Mouse (Mus musculus) small intestine, adult 2 months (tissue): ENCODE results near the gene Fcrl5. TPM values are rescaled to one million over a fixed set of nuclear protein-coding genes. Genes with fewer than 3 reads are reported as not detected.

Experiments used
- H3K27ac ChIP-seq: fragments of 200-500 bp; 2 replicates; pipeline ENCODE4 v1.5.1; 2012; ENCODE audit warnings: low read depth, low read length, control low read depth, inconsistent platforms; ENCODE audit not compliant: insufficient read depth
- H3K27me3 ChIP-seq: fragments of 200-500 bp; 2 replicates; pipeline ENCODE4 v1.6.1; 2012; ENCODE audit warnings: mild to moderate bottlenecking, moderate library complexity, low read length, inconsistent platforms; ENCODE audit not compliant: control insufficient read depth, insufficient read depth
- H3K36me3 ChIP-seq: fragments of 200-500 bp; 2 replicates; pipeline ENCODE4 v1.6.1; 2012; ENCODE audit warnings: mild to moderate bottlenecking, low read length, control low read depth, inconsistent platforms; ENCODE audit not compliant: control insufficient read depth, insufficient read depth
- H3K4me1 ChIP-seq: fragments of 200-500 bp; 2 replicates; pipeline ENCODE4 v1.6.1; 2012; ENCODE audit warnings: low read length, inconsistent platforms, mixed read lengths; ENCODE audit not compliant: control insufficient read depth, insufficient read depth, insufficient read length
- H3K4me3 ChIP-seq: fragments of 200-500 bp; 2 replicates; pipeline ENCODE4 v1.5.1; 2012; ENCODE audit warnings: low read depth, mild to moderate bottlenecking, control low read depth, inconsistent platforms, low read length, moderate library complexity
- CTCF ChIP-seq: fragments of 200-500 bp; IDR thresholded peaks from 2 replicates; pipeline ENCODE4 v1.5.1; 2012; ENCODE audit warnings: low read depth, mild to moderate bottlenecking, control low read depth, inconsistent platforms, low read length, moderate library complexity, mixed read lengths; ENCODE audit not compliant: insufficient replicate concordance, insufficient read length; ENCODE audit errors: extremely low read depth
- POLR2A ChIP-seq: fragments of 200-500 bp; IDR thresholded peaks from 2 replicates; pipeline ENCODE4 v1.6.1; 2012; ENCODE audit warnings: low read depth, mild to moderate bottlenecking, control low read depth, inconsistent platforms, low read length, moderate library complexity
- WGBS: fragments of 180-500 bp; shearing (Covaris S2); methylation state at CpG from one replicate; pipeline ENCODE4 v1.1.7; 2018; 5-methylcytosine and 5-hydroxymethylcytosine counted together
- polyA plus RNA-seq: library from polyadenylated mRNA; depleted of rRNA; stranded (reverse); fragments of >200 nt; gene quantifications from 2 replicates; pipeline ENCODE4 v1.2.3, GENCODE M21; 2012

The Fcrl5 gene
- polyA plus RNA-seq, 1 experiment: not detected

GRCm38 (mm10) chr3:87525837-87526570 is 90.4 kb downstream of the Fcrl5 start:
- 2% methylated on average over 27 of the region's 27 CpGs for WGBS
- TF ChIP-seq CTCF (no peak), POLR2A (0 out of 2 replicates have a peak, but pooled peaks have one; percentile 28)

GRCm38 (mm10) chr3:87527139-87527538 is 91.6 kb downstream of the Fcrl5 start:
- H3K36me3 ChIP-seq: peaks cover 42% of the 10 kb centered on the region
- no peaks in the 10 kb centered on the region for H3K27me3 ChIP-seq
- peaks cover 13% of the 10 kb centered on the region; the same call in 1 of the 2 replicates for H3K4me1 ChIP-seq
- WGBS: 48% methylated on average over 12 of the region's 12 CpGs
- peak overlapping the region; percentile 82; the same call in 1 of the 2 replicates for H3K27ac ChIP-seq
- peak overlapping the region; percentile 37; the same call in 1 of the 2 replicates for H3K4me3 ChIP-seq
- TF ChIP-seq POLR2A (no peak), CTCF (peak; percentile 36; the same call in 1 of the 2 replicates)

More at GRCm38 (mm10) chr3:87525837-87526570, 90.4 kb downstream of the Fcrl5 start:
- peaks cover 17% of the 10 kb centered on the region; the same call in 1 of the 2 replicates for H3K4me1 ChIP-seq
- peaks cover 35% of the 10 kb centered on the region for H3K36me3 ChIP-seq
- peak overlapping the region; percentile 82 for H3K27ac ChIP-seq
- peak overlapping the region; percentile 77 for H3K4me3 ChIP-seq
- no peaks in the 10 kb centered on the region for H3K27me3 ChIP-seq

- Histone ChIP-seq H3K27ac (no peak overlapping the region; the same call in 1 of the 2 replicates), H3K36me3 (peaks cover 46% of the 10 kb centered on the region), H3K27me3 (no peaks in the 10 kb centered on the region), H3K4me3 (peak overlapping the region; percentile 13; the same call in 1 of the 2 replicates), H3K4me1 (peaks cover 15% of the 10 kb centered on the region; the same call in 1 of the 2 replicates)
- 83% methylated on average over 8 of the region's 8 CpGs for WGBS
- TF ChIP-seq POLR2A (no peak), CTCF (no peak)
Measured at GRCm38 (mm10) chr3:87528021-87528420, 92.4 kb downstream of the Fcrl5 start.

GRCm38 (mm10) chr3:87528841-87529240 is 93.3 kb downstream of the Fcrl5 start:
- peaks cover 48% of the 10 kb centered on the region for H3K36me3 ChIP-seq
- WGBS: 83% methylated on average over 8 of the region's 8 CpGs
- TF ChIP-seq CTCF (no peak), POLR2A (no peak)

GRCm38 (mm10) chr3:87529568-87529967 is 94.0 kb downstream of the Fcrl5 start:
- no peak for TF ChIP-seq CTCF
- no peak for TF ChIP-seq POLR2A
- 82% methylated on average over 11 of the region's 11 CpGs for WGBS
- H3K4me3 ChIP-seq: no peak overlapping the region
- H3K36me3 ChIP-seq: peaks cover 54% of the 10 kb centered on the region
- no peaks in the 10 kb centered on the region for H3K27me3 ChIP-seq
- H3K4me1 ChIP-seq: peaks cover 23% of the 10 kb centered on the region; the same call in 1 of the 2 replicates
- no peak overlapping the region for H3K27ac ChIP-seq

More at GRCm38 (mm10) chr3:87528841-87529240, 93.3 kb downstream of the Fcrl5 start:
- peaks cover 18% of the 10 kb centered on the region; the same call in 1 of the 2 replicates for H3K4me1 ChIP-seq
- H3K4me3 ChIP-seq: no peak overlapping the region
- H3K27me3 ChIP-seq: no peaks in the 10 kb centered on the region
- peak overlapping the region; percentile 40; the same call in 1 of the 2 replicates for H3K27ac ChIP-seq

- Histone ChIP-seq H3K4me3 (no peak overlapping the region), H3K4me1 (peaks cover 22% of the 10 kb centered on the region; the same call in 1 of the 2 replicates), H3K27me3 (no peaks in the 10 kb centered on the region), H3K36me3 (peaks cover 60% of the 10 kb centered on the region), H3K27ac (no peak overlapping the region)
- 70% methylated on average over 3 of the region's 3 CpGs for WGBS
- TF ChIP-seq POLR2A: no peak
- TF ChIP-seq CTCF: no peak
Measured at GRCm38 (mm10) chr3:87530234-87530633, 94.7 kb downstream of the Fcrl5 start.
